Mouse (Mus musculus) lung, adult 2 months (tissue): ENCODE results near the gene Olig1. TPM values are rescaled to one million over a fixed set of nuclear protein-coding genes. Genes with fewer than 3 reads are reported as not detected.

Experiments
- DNase-seq: peaks from one replicate; pipeline ENCODE4 v3.0.0; 2022
- H3K4me1 ChIP-seq: fragments of 200-500 bp; 2 replicates; pipeline ENCODE4 v1.6.1; 2011; ENCODE audit warnings: low read length; ENCODE audit not compliant: control insufficient read depth, insufficient read depth
- H3K4me3 ChIP-seq: fragments of 200-500 bp; replicated peaks from 2 replicates; pipeline ENCODE3; 2011; ENCODE audit warnings: low read depth, mild to moderate bottlenecking, control low read depth, low read length; ENCODE audit errors: extremely low read depth
- CTCF ChIP-seq: fragments of 200-500 bp; IDR thresholded peaks from 2 replicates; pipeline ENCODE4 v1.5.1; 2011; ENCODE audit warnings: mild to moderate bottlenecking, low read length, control low read depth; ENCODE audit not compliant: insufficient read depth
- POLR2A ChIP-seq: fragments of 200-500 bp; IDR thresholded peaks from 2 replicates; pipeline ENCODE4 v1.6.1; 2011; ENCODE audit warnings: low read depth, mild to moderate bottlenecking, control low read depth, low read length, borderline replicate concordance; ENCODE audit errors: extremely low read depth
- WGBS: fragments of 180-500 bp; shearing (Covaris S2); methylation state at CpG from one replicate; pipeline ENCODE4 v1.1.7; 2018; 5-methylcytosine and 5-hydroxymethylcytosine counted together
- polyA plus RNA-seq: library from polyadenylated mRNA; depleted of rRNA; stranded (reverse); fragments of >200 nt; gene quantifications from 2 replicates; pipeline ENCODE4 v1.2.3, GENCODE M21; 2012

The Olig1 gene
- polyA plus RNA-seq, 1 experiment, result 0.05 TPM

DNA sequence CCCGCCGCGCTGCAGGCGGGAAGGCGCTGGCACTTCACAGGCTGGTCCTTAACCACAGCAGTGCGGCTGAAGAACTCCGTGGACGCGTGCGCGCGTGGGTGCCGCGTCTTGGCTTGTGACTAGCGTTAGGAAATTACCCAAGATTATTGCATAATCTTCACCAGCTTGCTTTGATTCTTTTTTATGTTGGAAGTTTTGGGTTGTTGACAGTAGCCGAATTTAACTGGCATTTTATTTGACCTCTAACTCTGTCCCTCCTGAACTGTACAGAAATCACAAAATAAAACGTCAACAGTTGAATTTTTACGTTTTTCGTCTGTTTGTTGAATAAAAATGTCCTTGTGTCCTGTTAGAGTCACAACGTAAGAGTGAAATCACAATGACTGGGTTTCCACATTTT lies 2.1 kb downstream of the Olig1 start:
- no peaks in the 10 kb centered on the region for H3K4me1 ChIP-seq
- no peak overlapping the region for H3K4me3 ChIP-seq
- WGBS, result 4% methylated on average over 20 of the region's 20 CpGs
- no peak for DNase-seq
- no peak for TF ChIP-seq CTCF
- no peak for TF ChIP-seq POLR2A

- 54% methylated on average over 4 of the region's 4 CpGs for WGBS
- no peak for DNase-seq
- TF ChIP-seq CTCF (no peak), POLR2A (no peak)
- Histone ChIP-seq H3K4me3 (no peak overlapping the region), H3K4me1 (no peaks in the 10 kb centered on the region)
Measured at GRCm38 (mm10) chr16:91280516-91280915, 10.9 kb downstream of the Olig1 start.

- H3K4me3 ChIP-seq, result no peak overlapping the region
- no peaks in the 10 kb centered on the region for H3K4me1 ChIP-seq
- TF ChIP-seq POLR2A, result no peak
- no peak for TF ChIP-seq CTCF
- DNase-seq, result no peak
- WGBS, result 84% methylated on average over 7 of the region's 7 CpGs
Measured at GRCm38 (mm10) chr16:91292080-91292479, 22.5 kb downstream of the Olig1 start.

- TF ChIP-seq CTCF (no peak), POLR2A (no peak)
- no peak for DNase-seq
- WGBS, result 83% methylated on average over 11 of the region's 11 CpGs
Measured at GRCm38 (mm10) chr16:91292719-91293333, 23.3 kb downstream of the Olig1 start.

GRCm38 (mm10) chr16:91297726-91298125 lies 28.2 kb downstream of the Olig1 start:
- no peaks in the 10 kb centered on the region for H3K4me1 ChIP-seq
- no peak for TF ChIP-seq CTCF
- TF ChIP-seq POLR2A, result no peak
- 22% methylated on average over 4 of the region's 4 CpGs for WGBS
- no peak for DNase-seq
- H3K4me3 ChIP-seq, result no peak overlapping the region

More at GRCm38 (mm10) chr16:91292719-91293333, 23.3 kb downstream of the Olig1 start:
- Histone ChIP-seq H3K4me1 (no peaks in the 10 kb centered on the region), H3K4me3 (no peak overlapping the region)

GRCm38 (mm10) chr16:91299412-91299811 lies 29.8 kb downstream of the Olig1 start:
- Histone ChIP-seq H3K4me1 (no peaks in the 10 kb centered on the region), H3K4me3 (no peak overlapping the region)
- WGBS, result 85% methylated on average over 7 of the region's 7 CpGs
- DNase-seq, result no peak
- no peak for TF ChIP-seq POLR2A
- no peak for TF ChIP-seq CTCF

- DNase-seq, result no peak
- 56% methylated on average over 16 of the region's 16 CpGs for WGBS
- no peaks in the 10 kb centered on the region for H3K4me1 ChIP-seq
- no peak overlapping the region for H3K4me3 ChIP-seq
- TF ChIP-seq POLR2A, result no peak
- TF ChIP-seq CTCF, result no peak
Measured at GRCm38 (mm10) chr16:91300641-91301441, 31.3 kb downstream of the Olig1 start.

- 71% methylated on average over 18 of the region's 18 CpGs for WGBS
- no peak for DNase-seq
- TF ChIP-seq POLR2A (no peak), CTCF (no peak)
- Histone ChIP-seq H3K4me1 (no peaks in the 10 kb centered on the region), H3K4me3 (no peak overlapping the region)
Measured at GRCm38 (mm10) chr16:91301454-91301853, 31.9 kb downstream of the Olig1 start.

- WGBS, result 44% methylated on average over 26 of the region's 26 CpGs
- TF ChIP-seq POLR2A, result no peak
- no peak for DNase-seq
- Histone ChIP-seq H3K4me1 (no peaks in the 10 kb centered on the region), H3K4me3 (no peak overlapping the region)
Measured at GRCm38 (mm10) chr16:91303776-91304709, 34.5 kb downstream of the Olig1 start.
